Mouse (Mus musculus) embryo, embryonic 9.5 days (tissue): ENCODE results near the gene Gm15155.
A peak's percentile ranks its signal among the peaks of the same experiment; 100 is the strongest.
"Not testable (repeated sequence)": the region's sequence is repeated elsewhere in the genome, so short reads cannot be mapped to it uniquely, and the experiment has no call there.

Experiments used
- DNase-seq: peaks from one replicate; pipeline ENCODE4 v3.0.0-alpha.2; 2017; ENCODE audit errors: extremely low spot score

The Gm15155 gene

GRCm38 (mm10) chrX:155624341-155624841, at the start of gene Gm15155:
TSS of gene Gm15155 (plus strand) at chrX:155624741.
- no peak for DNase-seq

- no peak for DNase-seq
Observed at GRCm38 (mm10) chrX:155579791-155580190, 44.8 kb upstream of the Gm15155 start.

DNA sequence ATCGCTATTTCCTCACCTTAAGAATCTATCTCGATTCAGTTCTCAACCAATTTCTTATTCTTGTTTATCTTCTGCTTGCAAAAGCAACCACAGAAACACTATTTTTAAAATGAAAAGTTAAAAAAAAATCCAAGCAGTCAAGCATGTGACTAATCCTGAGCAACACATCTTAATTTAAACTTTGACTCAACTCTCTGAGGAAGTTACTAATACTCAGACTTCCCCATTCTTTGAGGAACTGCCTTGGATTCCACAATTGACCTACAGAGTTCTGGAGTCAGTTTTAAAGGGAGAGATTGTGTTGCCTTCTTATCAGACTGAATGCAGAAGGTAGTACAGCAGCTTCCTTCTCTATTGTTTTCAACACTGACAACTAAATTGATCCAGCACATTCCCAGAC, 40.0 kb upstream of the Gm15155 start:
- DNase-seq: no peak

GRCm38 (mm10) chrX:155591490-155591889, 33.1 kb upstream of the Gm15155 start:
- DNase-seq: no peak

DNA sequence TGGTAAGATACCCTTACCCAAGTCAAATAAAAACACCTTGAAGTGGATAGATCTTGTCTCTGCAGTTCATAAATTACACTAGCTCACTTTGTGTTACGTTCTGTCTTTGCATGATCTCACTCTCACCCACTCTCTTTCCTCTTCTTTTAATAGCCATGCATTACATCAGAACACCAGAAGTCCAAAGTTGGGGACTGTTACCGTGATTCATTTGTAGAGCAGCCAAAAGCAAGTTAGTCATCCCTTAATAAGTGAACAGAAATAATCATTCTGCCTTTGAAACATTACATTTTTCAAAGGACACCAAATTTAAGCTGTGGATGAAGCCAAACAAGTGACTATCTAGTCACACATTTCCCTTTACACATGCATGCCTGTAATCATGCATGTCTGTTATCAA, 32.1 kb upstream of the Gm15155 start:
- DNase-seq: no peak

DNA sequence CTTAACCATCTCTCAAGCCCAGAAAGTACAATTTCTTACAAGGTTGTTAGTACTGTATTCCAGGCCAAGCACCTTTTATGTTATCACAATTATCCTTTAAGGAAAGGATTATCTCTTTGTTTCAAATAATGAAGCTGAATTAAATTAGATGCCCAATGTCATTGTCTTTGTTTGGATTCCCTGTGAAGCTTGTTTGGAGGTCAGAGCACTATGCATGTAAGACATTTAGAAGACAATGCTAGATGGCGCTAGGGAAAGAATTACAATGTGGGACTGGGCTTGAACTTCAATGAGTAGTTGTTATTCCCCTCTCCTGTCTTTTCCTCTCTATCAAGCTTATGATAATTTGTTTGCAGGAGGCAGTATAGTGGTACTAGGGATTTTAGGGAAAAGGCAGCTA, 29.9 kb upstream of the Gm15155 start:
- no peak for DNase-seq

GRCm38 (mm10) chrX:155596390-155596789, 28.2 kb upstream of the Gm15155 start:
- no peak for DNase-seq

GRCm38 (mm10) chrX:155601196-155601595, 23.3 kb upstream of the Gm15155 start:
- DNase-seq: no peak

DNA sequence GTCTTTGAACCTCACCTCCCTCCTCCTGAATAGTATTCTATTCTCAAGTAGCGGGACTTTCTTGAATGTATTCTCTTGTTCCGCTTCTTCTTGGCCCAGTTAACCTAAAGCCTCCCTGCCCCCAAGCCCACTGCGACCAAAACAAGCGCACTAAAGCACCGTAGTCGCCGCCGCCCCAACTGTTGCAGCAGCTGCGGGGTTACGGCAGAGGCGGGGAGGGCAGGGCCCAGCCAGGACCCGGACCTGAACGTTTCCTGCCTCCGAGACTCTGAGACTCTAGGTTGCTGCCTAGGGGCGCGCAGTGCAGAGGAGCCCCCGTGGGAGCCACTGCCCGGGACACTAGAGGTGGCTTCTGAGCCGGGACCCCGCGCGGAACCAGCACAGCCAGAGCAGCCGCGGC, 2.0 kb upstream of the Gm15155 start:
- no peak for DNase-seq

DNA sequence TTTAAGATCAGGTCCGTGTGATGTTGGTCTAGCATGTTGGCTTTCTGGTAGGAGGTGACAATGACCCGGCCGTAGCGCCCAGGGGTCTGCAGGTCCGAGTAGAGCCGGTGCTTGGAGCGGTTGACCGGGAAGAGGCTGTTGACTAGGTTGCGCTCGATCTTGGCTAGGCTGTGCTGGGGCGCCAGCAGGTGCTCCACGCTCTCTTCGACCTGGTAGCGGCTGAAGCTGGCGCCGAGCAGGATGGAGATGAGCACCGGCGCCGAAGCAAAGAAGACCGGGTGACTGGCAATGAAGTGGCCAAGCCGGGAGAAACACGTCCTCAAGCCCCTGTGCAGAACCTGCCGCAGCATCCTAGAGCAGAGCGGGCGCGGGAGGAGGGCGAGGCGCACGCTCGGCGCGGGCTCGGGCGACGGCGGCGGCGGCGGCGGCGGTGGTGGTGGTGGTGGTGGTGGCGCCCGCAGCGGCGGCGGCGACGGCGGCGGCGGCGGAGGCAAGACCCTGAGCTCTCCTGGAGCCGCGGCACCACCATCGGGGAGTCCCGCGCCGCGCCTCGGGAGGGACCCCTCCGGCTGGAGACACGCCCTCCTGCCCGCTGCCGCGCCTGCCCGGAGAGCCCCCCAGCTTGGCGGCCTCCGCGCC, 1.5 kb upstream of the Gm15155 start:
- peak; percentile 24 for DNase-seq

DNA sequence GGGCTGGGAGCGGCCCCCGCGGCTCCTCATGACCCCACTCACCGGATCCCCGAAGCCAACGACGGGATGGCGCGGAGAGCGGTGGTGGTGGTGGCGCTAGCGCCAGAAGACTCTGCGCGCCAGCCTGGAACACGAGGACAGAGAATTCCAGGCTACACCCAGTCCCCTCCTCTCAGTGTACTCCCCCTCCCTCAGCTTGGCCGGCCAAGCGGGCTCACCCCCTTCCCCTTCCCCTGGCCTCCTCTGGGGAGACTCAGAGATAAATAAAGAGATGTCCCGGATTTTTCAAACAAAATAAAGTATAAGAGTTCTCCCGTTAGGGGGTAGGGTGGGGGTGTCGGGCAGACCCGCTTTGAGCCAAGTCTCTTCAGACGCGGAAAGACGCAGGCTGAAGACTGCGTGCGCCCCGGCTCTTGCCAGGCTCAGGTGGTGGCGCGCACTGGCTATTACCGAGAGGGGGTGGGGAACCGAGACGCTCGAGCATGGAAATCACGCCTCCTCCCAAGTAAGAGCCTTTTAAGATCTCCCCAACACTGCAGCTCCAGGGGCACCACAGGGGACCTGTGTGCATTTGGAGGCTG, 750 bp upstream of the Gm15155 start, which contains the start of gene Ptchd1:
Gene Ptchd1 (minus strand): TSS at position 114 of the 581 bp plus-strand sequence.
- peak; percentile 35 for DNase-seq

DNA sequence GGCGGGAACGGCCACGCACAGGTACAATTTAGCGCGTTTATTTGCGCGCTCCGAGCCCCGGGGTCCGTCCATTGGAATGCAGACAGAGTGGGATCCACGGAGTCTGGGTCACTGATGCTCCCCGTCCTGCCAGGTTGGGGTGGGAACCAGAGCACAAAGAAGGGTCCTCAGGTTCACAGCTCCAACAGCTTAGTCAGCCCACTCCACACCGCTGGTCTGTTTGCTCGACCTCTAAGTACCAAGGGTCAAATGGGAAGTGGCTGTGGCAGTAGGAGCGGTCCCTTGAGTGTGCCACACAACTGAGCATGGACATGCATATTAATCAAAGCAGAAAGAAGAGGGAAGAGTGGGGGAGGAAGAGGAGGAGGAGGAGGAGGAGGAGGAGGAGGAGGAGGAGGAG, 354 bp downstream of the Gm15155 start:
- DNase-seq: no peak

DNA sequence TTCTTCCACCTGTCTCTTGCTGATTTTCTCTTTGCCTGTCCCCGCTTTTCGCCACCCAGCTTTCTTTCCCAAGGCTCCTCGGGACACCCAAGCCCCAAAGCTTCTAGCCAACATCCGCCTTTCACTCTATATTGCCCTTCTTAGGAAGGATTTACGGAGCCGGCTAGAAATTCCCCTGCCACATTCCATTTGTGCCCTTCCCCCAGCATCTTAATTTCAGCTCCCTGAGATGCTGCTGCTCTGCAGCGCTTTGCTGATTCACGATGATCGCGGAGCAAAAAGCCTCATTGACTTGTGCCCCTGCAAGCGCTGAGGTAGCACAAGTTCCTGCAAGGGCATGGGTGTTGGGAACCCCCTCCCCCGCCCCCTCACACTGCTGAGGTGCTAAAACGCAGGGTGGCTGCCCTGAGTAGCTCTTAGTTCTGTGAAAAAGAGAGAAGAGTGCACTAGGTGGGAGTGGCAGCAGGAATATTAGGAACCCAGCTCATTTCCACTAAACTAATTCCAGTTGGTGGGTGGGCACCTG, 1.2 kb downstream of the Gm15155 start:
- peak; percentile 9 for DNase-seq

- DNase-seq: peak; percentile 1
Observed at GRCm38 (mm10) chrX:155643975-155644374, 19.4 kb downstream of the Gm15155 start.

DNA sequence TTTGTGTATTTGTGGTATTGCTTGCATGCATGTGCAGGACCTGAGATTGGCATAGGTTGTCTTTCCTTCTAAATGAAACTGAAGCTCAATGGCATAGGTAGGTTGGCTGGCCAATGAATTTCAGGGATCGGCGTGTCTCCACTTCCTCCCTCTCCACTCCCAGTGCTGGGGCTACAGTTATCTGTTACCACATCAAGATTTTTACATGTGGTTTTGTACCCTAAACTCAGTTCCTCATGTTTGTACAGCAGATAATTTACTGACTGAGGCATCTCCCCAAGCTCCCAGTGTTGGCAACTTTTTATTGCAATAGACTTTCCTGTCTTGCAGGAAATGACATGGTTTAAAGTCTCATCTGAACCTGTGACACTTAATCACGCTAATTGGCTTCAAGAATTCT, 21.4 kb downstream of the Gm15155 start:
- no peak for DNase-seq

DNA sequence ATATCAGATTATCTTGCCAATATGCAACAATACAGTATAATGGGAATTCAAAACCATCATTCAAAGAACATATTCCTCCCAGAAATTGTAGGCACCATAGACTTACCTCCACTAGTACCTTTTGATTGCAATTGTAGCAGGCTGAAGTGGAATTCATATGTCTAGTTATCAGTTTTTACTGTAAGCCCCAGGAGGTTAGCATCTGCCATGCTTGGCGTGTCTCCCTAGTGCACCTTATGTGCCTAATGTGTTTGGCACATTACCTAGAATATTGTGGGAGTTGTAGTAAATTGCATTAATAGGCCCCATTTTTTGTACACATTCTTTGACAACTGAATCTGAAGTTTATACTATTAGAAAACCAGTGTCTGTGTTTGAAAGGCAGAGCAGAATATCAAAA, 33.4 kb downstream of the Gm15155 start:
- no peak for DNase-seq

DNA sequence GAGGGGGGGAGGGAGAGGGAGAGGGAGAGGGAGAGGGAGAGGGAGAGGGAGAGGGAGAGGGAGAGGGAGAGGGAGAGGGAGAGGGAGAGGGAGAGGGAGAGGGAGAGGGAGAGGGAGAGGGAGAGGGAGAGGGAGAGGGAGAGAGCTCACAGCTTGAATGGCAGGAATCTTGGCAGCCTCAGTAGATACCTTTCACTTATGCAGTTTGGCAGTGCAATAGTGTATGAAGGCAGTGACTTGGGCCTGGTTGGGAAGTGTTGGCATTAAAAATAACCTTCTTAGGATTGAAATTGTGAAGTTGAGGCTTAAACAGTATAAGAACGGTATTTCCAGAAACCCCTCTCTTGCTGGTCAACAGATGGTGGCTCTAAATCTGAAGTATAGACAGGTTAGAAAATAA, 65.9 kb downstream of the Gm15155 start:
- DNase-seq: not testable (repeated sequence)

DNA sequence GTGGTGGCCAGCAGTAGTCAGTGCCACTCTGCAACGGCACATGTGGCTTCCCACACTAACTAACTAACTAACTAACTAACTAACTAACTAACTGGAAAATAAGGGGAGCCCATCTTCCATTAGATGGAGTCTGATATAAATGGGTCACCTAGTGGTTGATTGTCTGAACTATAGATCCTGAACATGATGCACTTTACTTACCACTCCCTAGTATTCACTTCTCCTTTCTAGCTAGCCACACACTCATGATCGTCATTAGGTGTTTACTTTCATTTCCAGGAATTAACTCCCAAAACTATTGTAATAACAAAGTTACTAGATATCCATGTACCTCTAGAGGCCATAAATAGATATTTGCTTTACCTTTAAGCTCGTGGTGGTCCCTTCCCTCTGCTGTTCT, 99.6 kb downstream of the Gm15155 start:
- DNase-seq: no peak

GRCm38 (mm10) chrX:155728387-155728786, 103.8 kb downstream of the Gm15155 start:
- no peak for DNase-seq

GRCm38 (mm10) chrX:155888118-155888517, 263.6 kb downstream of the Gm15155 start:
- DNase-seq: no peak

DNA sequence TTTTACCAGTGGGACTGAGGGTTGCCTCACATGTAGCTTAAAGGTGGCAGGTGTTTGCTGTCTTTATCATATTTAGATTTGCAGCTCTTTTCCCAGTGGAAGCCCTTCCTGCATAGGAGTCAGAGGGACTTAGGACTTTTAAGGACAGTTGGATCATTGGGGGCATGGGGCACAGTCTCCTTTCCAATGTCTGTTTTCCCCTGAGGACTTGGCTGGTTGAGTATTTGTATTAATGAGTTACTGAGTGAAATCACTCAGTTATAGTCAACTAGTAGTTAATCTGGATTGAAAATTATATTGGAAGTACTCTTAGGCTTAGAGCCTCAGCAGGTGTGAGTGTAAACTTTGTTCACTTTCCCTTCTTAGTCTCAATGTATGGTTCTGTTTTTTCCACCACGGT, 275.5 kb downstream of the Gm15155 start:
- DNase-seq: no peak

- DNase-seq: no peak
Observed at GRCm38 (mm10) chrX:155901742-155902141, 277.2 kb downstream of the Gm15155 start.

- DNase-seq: no peak
Observed at GRCm38 (mm10) chrX:155903108-155903507, 278.6 kb downstream of the Gm15155 start.
